Mouse (Mus musculus) ES-E14 (cell line): ENCODE data around the gene Maged2.

Source experiments
- CHD2 ChIP-seq: IDR thresholded peaks from 2 replicates; pipeline ENCODE4 v1.6.1; 2014; ENCODE audit warnings: mild to moderate bottlenecking, low read depth, low read length, inconsistent platforms
- HCFC1 ChIP-seq: IDR thresholded peaks from 2 replicates; pipeline ENCODE4 v1.6.1; 2012; ENCODE audit warnings: low read length, inconsistent platforms, borderline replicate concordance; ENCODE audit not compliant: insufficient read depth
- MAFK ChIP-seq: IDR thresholded peaks from 2 replicates; pipeline ENCODE4 v1.6.1; 2014; ENCODE audit warnings: mild to moderate bottlenecking, low read depth, low read length, inconsistent platforms; ENCODE audit not compliant: insufficient read depth
- ZC3H11A ChIP-seq: IDR thresholded peaks from 2 replicates; pipeline ENCODE4 v1.6.1; 2012; ENCODE audit warnings: low read depth, mild to moderate bottlenecking, inconsistent platforms, low read length, borderline replicate concordance
- ZNF384 ChIP-seq: IDR thresholded peaks from 2 replicates; pipeline ENCODE4 v1.6.1; 2012; ENCODE audit warnings: low read depth, low read length, inconsistent platforms

DNA sequence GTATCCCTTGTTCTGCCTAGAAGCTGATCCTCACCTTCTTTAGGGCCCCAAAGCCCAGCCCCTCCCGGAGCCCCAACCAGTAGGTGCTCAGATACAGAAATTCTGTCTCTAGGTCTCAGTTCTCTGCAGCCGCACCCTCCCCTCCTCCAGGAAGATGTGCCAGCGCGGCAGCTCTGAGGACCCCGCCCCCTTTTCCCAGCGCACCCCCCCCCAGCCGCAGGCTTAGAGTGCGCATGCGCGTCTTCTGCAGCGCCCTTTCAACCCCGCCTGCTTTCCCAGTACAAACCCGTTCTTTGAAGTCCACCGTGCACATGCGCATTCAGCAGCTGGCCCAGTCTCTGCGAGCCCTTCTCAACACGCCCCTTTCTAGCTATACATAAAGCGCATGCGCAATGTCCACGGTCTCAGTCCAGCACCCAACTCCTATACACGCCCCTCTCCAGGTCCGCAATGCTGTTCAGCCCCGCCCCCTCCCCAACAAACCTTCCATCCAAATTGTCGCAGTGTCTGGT is 1.3 kb downstream of the Maged2 start:
- no peak for TF ChIP-seq HCFC1
- no peak for TF ChIP-seq CHD2
- TF ChIP-seq ZC3H11A = no peak
- no peak for TF ChIP-seq ZNF384
- no peak for TF ChIP-seq MAFK
